8 mouse cellular contexts compared by ENCODE assay signal in genomic region chr3:97227259-97228005, GRCm38 (mm10).
A peak's percentile ranks its signal among the peaks of the same experiment; 100 is the strongest.
DNase-seq lines count a peak whose midpoint lies in the region; ATAC-seq lines count a peak whose summit lies in the region.

No protein-coding gene starts in this region.

- no peaks in the 10 kb centered on the region for H3K9me3 ChIP-seq in hindbrain, embryonic 13.5 days

- peak; percentile 91 for ATAC-seq in hindbrain, embryonic 13.5 days (ENCODE audit: low FRiP score)

- peak; percentile 99 for DNase-seq in Muller cell, postnatal 12 days (ENCODE audit: inconsistent ontology term)
- peak; percentile 91 for DNase-seq in cerebellum, adult 9-11 months
- DNase-seq in frontal cortex, postnatal 10 days (ENCODE audit: low spot score in 2 of 2): peak; percentile 93 to 95
- DNase-seq in layer of hippocampus, postnatal 25 days (ENCODE audit: extremely low spot score in 1 of 2, low spot score in 1 of 2): peak; percentile 81 to 88
- peak; percentile 95 for DNase-seq in lung, postnatal 25 days (ENCODE audit: low spot score)
- DNase-seq in retina, embryonic 14.5 days (ENCODE audit: low spot score): peak; percentile 94
- peak; percentile 98 for DNase-seq in thymus, postnatal 4 days

- peak overlapping the region; percentile 75 for H3K4me2 ChIP-seq in hindbrain, embryonic 13.5 days

- peak overlapping the region; percentile 79 for H3K4me3 ChIP-seq in hindbrain, embryonic 13.5 days

- H3K36me3 ChIP-seq in hindbrain, embryonic 13.5 days: peaks cover 11% of the 10 kb centered on the region; the same call in 1 of the 2 replicates

- no peaks in the 10 kb centered on the region for H3K27me3 ChIP-seq in hindbrain, embryonic 13.5 days

- peak overlapping the region; percentile 95 for H3K27ac ChIP-seq in hindbrain, embryonic 13.5 days

- H3K4me1 ChIP-seq in hindbrain, embryonic 13.5 days (replicated peaks): peaks cover 46% of the 10 kb centered on the region

- 1% methylated on average over 32 of the region's 79 CpGs for WGBS in hindbrain, embryonic 13.5 days

- peak overlapping the region; percentile 92 for H3K9ac ChIP-seq in hindbrain, embryonic 13.5 days

Comparison
In these comparisons a context has a peak if more than half of its experiments do, and no peak if none do; other contexts are left out.
1. Peak in every context shown above with its lines: DNase-seq, ATAC-seq, H3K4me3 ChIP-seq and H3K27ac ChIP-seq.